Mouse (Mus musculus) T-helper 2 cell (primary cell): ENCODE measurements around the gene Pga5.

ENCODE experiments used
- in situ Hi-C: fragments of 300-600 bp; cut with MboI, MseI; formaldehyde crosslinking; loops from one replicate; pipeline ENCODE4 v1.15.1; 2025; ENCODE audit warnings: high pct_unique_total_duplicates

The Pga5 gene

GRCm38 (mm10) chr19:10677915-10678771 lies at the start of gene Pga5:
Pga5 (minus strand) TSS chr19:10678071.
- in situ Hi-C loops = loop anchor here (5.0 kb wide), 2 partner anchors 34 to 284 kb away; no protein-coding TSS in a partner anchor

- in situ Hi-C loops = no loop called here
Observed at GRCm38 (mm10) chr19:10724629-10725363, 46.9 kb upstream of the Pga5 start.

GRCm38 (mm10) chr19:10723649-10724048 lies 45.8 kb upstream of the Pga5 start:
- in situ Hi-C loops = no loop called here

- in situ Hi-C loops = no loop called here
Observed at GRCm38 (mm10) chr19:10723084-10723483, 45.2 kb upstream of the Pga5 start.

- in situ Hi-C loops = no loop called here
Observed at GRCm38 (mm10) chr19:10721064-10721463, 43.2 kb upstream of the Pga5 start.

GRCm38 (mm10) chr19:10720524-10720923 lies 42.7 kb upstream of the Pga5 start:
- in situ Hi-C loops = no loop called here

- in situ Hi-C loops = no loop called here
Observed at GRCm38 (mm10) chr19:10719751-10720150, 41.9 kb upstream of the Pga5 start.

- in situ Hi-C loops = no loop called here
Observed at GRCm38 (mm10) chr19:10718251-10718775, 40.4 kb upstream of the Pga5 start.

GRCm38 (mm10) chr19:10715476-10715875 lies 37.6 kb upstream of the Pga5 start:
- in situ Hi-C loops = no loop called here

GRCm38 (mm10) chr19:10714682-10715475 lies 37.0 kb upstream of the Pga5 start:
- in situ Hi-C loops = loop anchor here (5.0 kb wide), 1 partner anchor 38 kb away; the partner anchor contains the start of gene Pga5

GRCm38 (mm10) chr19:10714168-10714567 lies 36.3 kb upstream of the Pga5 start:
- in situ Hi-C loops = loop anchor here (5.0 kb wide), 1 partner anchor 37 kb away; the partner anchor contains the start of gene Pga5

- in situ Hi-C loops = loop anchor here (5.0 kb wide), 1 partner anchor 36 kb away; the partner anchor contains the start of gene Pga5
Observed at GRCm38 (mm10) chr19:10713551-10713950, 35.7 kb upstream of the Pga5 start.

- in situ Hi-C loops = loop anchor here (5.0 kb wide), 1 partner anchor 35 kb away; the partner anchor contains the start of gene Pga5
Observed at GRCm38 (mm10) chr19:10712646-10713045, 34.8 kb upstream of the Pga5 start.

- in situ Hi-C loops = loop anchor here (5.0 kb wide), 1 partner anchor 35 kb away; the partner anchor contains the start of gene Pga5
Observed at GRCm38 (mm10) chr19:10712194-10712593, 34.3 kb upstream of the Pga5 start.

- in situ Hi-C loops = loop anchor here (5.0 kb wide), 1 partner anchor 33 kb away; the partner anchor contains the start of gene Pga5
Observed at GRCm38 (mm10) chr19:10710751-10711150, 32.9 kb upstream of the Pga5 start.

GRCm38 (mm10) chr19:10710088-10710511 lies 32.2 kb upstream of the Pga5 start:
- in situ Hi-C loops = loop anchor here (5.0 kb wide), 1 partner anchor 33 kb away; the partner anchor contains the start of gene Pga5

- in situ Hi-C loops = loop anchor here (5.0 kb wide), 1 partner anchor 32 kb away; the partner anchor contains the start of gene Pga5
Observed at GRCm38 (mm10) chr19:10709360-10710087, 31.7 kb upstream of the Pga5 start.

GRCm38 (mm10) chr19:10708900-10709299 lies 31.0 kb upstream of the Pga5 start:
- in situ Hi-C loops = no loop called here

- in situ Hi-C loops = no loop called here
Observed at GRCm38 (mm10) chr19:10707881-10708280, 30.0 kb upstream of the Pga5 start.
